Mouse (Mus musculus) urinary bladder, postnatal 4 days (tissue): ENCODE measurements at regions not wholly inside any gene's neighbourhood (a gene's known extent, or its start where the extent isn't known, plus 50 kb on each side); places are given as distances from the start of the nearest gene placed in this dataset.

Experiments
- DNase-seq, 2 experiments: peaks; one replicate each; pipeline ENCODE4 v3.0.0; 2021 to 2022; ENCODE audit warnings: low spot score in 2 of 2

GRCm38 (mm10) chr3:21381072-21381471 lies 695.4 kb upstream of the Tbl1xr1 start:
- DNase-seq, result no peak

DNA sequence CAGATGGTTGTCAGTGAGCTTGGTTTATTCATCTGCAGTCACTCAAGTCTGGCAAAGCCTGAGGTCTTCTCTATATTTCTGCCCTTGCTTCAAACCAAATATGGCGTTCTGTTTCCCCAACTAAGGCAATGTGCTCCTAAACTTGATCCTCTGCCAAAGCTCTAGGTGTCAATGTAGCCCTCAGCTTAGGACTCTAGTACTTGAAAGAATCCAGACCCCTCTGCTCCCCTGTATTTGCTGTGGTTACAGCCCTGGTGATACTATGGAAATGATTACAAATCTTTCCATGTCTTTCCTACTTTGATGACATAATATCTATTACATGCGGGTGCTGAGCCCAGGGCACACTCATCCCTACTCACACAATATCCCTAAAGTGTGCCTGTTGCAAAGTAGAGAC lies 672.9 kb upstream of the Tbl1xr1 start:
- no peak for DNase-seq

DNA sequence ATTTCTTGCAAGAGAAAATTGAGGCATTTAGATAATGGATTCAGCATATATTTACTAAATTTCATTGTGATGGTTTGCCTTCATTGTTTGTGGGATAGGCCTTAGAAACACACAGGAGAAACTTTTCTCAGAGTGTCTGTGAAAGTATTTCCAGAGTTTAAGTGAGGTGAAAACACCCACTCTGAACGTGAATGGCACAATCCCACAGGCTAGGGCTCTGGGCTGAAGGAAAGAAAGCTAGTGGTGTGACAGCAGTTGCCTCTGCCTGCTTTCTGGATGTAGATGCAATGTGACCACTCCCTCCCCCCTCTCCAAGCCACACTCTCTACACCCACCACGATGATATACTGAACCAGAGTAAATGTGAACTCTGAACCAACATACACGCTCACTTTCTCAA lies 672.4 kb upstream of the Tbl1xr1 start:
- no peak for DNase-seq

- no peak for DNase-seq
Measured at GRCm38 (mm10) chr3:21407077-21407476, 669.4 kb upstream of the Tbl1xr1 start.

DNA sequence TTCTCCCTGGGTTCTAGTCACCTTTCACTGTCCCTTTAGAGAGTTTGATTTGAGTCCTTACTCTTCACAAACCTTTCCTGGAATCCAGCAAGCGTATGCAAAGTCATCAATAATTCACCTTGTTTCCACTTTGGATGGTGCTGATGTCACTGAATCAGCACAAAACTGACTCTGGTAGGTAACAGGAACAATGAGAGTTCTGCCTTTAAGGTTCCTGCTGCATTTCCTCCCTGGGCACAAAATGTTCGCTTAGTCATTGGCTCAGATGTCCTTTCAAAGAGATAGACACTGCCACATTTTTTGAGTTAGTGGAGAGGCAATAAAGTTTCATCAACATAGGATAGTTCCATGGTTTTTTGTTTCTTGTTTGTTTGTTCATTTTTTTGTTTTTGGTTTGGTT lies 664.4 kb upstream of the Tbl1xr1 start:
- DNase-seq, result no peak

GRCm38 (mm10) chr3:21423139-21423538 lies 653.3 kb upstream of the Tbl1xr1 start:
- DNase-seq, result no peak

GRCm38 (mm10) chr3:21426538-21426937 lies 649.9 kb upstream of the Tbl1xr1 start:
- DNase-seq, result no peak

GRCm38 (mm10) chr3:21427408-21428031 lies 648.9 kb upstream of the Tbl1xr1 start:
- DNase-seq, result no peak

- DNase-seq, result no peak
Measured at GRCm38 (mm10) chr3:21428120-21428519, 648.3 kb upstream of the Tbl1xr1 start.

- no peak for DNase-seq
Measured at GRCm38 (mm10) chr3:21464245-21464644, 612.2 kb upstream of the Tbl1xr1 start.

- no peak for DNase-seq
Measured at GRCm38 (mm10) chr3:21466113-21466645, 610.3 kb upstream of the Tbl1xr1 start.

GRCm38 (mm10) chr3:21477366-21477765 lies 599.1 kb upstream of the Tbl1xr1 start:
- no peak for DNase-seq

- peak in 1 of 2 experiments; percentile 36 for DNase-seq
Measured at GRCm38 (mm10) chr3:21479021-21479795, 597.2 kb upstream of the Tbl1xr1 start.

- DNase-seq, result no peak
Measured at GRCm38 (mm10) chr3:21479846-21480245, 596.6 kb upstream of the Tbl1xr1 start.

DNA sequence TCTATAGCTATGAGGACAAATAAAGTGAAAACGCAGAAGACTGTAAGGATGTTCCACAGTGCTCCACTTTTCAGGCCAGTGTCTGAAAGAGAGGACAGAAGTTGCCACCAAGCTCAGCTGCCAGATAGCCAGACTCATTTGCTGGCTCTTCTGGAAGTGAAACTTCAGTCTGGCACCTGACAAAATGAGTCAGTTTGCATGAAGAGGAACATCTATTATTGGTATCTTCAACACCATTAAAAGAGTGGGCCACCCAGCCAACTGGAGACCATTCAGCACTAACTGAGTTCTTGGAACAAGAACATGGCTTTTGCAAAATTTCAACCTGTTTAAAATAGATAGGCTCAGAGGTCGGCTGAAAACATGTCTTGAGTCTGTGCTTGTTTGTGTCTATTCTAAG lies 592.4 kb upstream of the Tbl1xr1 start:
- no peak for DNase-seq

- no peak for DNase-seq
Measured at GRCm38 (mm10) chr3:21485454-21485853, 591.0 kb upstream of the Tbl1xr1 start.

GRCm38 (mm10) chr3:21489547-21489946 lies 586.9 kb upstream of the Tbl1xr1 start:
- DNase-seq, result no peak

DNA sequence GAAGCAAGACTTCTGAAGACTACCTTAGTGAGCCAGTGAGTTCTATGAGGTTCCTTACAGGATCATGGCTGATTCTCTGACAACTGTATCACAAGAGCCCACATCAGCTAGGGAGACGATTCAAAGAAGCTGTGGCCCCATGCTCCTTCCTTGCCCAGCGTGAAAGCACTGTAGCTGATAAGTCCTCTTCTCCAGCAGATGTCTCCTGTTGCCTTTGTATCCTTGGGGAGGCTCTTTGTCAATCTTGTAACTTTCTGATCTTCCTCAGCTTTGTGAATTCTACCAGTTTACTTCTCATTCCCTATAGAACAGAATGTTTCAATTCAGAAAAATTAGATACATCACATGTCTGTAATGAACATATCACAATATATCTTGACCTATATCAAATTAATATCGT lies 584.0 kb upstream of the Tbl1xr1 start:
- no peak for DNase-seq

- DNase-seq, result no peak
Measured at GRCm38 (mm10) chr3:21493384-21493783, 583.1 kb upstream of the Tbl1xr1 start.

DNA sequence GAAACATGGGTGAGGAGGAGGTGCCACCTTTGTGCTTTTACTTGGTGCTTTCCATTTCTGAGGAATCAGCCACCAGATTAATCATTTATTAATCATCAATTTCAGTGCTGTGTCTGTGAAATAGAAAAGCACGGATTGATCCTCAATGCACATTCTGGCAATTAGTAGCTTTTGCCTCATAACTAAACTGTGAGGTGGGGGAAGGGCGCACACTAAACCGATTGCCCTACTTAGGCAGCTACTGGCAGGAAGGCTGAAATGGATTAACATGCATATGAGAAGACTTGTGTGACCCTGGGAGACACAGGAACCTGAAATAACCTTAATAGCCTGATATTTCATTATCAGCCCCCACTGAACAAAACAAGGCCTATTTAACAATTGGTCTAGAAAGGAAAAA lies 581.5 kb upstream of the Tbl1xr1 start:
- DNase-seq, result no peak

DNA sequence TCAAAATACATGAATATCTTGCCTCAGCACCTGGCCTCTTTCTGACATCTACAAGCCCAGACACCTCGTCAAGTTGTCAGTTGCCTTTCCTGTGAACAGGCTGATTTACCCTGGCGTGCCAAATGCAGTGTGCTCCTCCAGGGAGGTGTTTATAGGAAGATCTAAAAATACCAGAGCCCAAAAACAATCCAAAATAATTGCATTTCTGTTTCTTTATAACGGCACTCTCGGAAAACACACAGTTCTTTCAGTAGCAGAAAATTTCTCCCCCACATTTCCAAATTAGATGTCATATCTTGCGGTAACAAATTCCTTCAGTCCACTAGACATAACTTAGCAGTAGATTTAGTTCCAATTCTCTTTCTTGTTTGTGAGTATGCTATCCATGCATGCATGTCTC lies 580.8 kb upstream of the Tbl1xr1 start:
- no peak for DNase-seq

DNA sequence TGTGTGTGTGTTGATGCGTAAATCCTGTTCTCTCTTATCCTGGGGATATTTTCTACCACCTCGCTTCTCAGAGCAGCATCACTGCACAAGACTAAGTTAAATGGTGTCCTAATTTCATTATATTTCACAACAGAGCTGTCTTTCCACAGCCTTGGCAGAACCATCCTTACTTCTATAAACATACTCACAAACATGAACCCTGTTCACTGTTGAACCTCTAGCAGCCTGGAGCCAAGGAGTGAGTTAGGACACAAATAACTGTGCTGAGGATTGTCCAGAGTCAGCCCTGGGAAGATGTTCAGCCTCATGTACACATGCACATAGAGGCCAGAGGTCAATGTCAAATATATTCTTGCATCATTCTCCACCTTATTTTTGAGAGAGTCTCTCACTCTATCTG lies 580.3 kb upstream of the Tbl1xr1 start:
- DNase-seq, result no peak

- no peak for DNase-seq
Measured at GRCm38 (mm10) chr3:21497011-21497410, 579.4 kb upstream of the Tbl1xr1 start.
